Mouse (Mus musculus) E14TG2a.4 (cell line): Measurements from ENCODE around the gene Trub2.

Experiments used
- CTCF ChIP-seq: conservative IDR thresholded peaks from 2 replicates; pipeline ENCODE4 v1.5.1; 2014; ENCODE audit warnings: low read length
- POU5F1 ChIP-seq: IDR thresholded peaks from 2 replicates; pipeline ENCODE4 v1.6.1; 2014; ENCODE audit warnings: low read length, borderline replicate concordance

- TF ChIP-seq CTCF (no peak), POU5F1 (no peak)
Measured at GRCm38 (mm10) chr2:29773323-29773722, 15.0 kb downstream of the Trub2 start.
